Mouse (Mus musculus): ENCODE data around the gene Kif2c. TPM values are rescaled to one million over a fixed set of nuclear protein-coding genes. Genes with fewer than 3 reads are reported as not detected.

Kif2c gene
- polyA plus RNA-seq, 1 experiment, result 2.5 TPM

DNA sequence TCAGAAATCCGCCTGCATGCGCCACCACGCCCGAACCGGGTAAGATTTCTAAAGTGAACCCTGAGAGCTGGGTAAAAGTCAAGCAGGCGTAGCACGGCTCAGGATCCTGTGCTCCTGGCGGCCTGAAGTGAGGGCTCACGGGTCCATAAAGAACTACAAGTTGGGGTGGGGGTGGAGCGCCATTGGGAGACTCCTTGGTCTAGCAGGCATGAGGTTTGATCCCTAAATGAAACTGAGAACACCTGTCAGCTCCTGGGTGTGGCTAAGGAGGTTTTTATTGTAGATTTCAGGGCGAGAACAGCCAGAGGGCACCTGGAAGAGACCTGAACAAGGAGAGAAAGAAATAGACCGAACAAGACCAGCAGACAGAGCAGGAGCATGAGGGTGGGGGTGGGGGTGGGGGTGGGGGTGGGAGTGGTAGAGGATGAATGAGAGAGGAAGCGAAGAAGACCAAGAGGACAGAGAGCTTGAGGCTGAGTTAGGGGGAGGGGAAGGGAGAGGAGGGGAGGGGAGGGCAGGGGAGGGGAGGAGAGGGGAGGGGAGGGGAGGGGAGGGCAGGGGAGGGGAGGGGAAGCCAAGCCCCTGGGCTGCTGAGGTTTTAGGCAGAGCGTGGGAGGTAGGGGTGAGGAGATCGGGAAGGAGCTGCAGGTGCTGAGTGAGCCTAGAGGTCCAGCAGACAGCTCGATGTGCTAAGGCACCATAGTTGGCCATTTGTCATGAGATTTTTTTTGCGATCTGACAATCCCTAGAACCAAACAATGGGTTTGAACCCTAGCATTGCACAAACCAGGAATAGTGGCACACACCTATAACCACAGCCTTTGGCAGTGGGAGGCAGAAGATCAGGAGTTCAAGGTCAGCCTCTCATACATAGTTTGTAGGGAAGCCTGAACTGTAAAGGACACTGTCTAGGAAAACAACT is 43.9 kb downstream of the Kif2c start:
- 76% methylated on average over 16 of the region's 17 CpGs for WGBS
- no peaks in the 10 kb centered on the region for H3K27me3 ChIP-seq (ENCODE audit: control insufficient read depth, insufficient read depth, low read length)
- no peak for DNase-seq (ENCODE audit: low read depth in 1 of 2, low spot score in 2 of 2)
- H3K4me3 ChIP-seq (ENCODE audit: extremely low read depth, insufficient read depth, insufficient read length), result no peak overlapping the region
- H3K4me1 ChIP-seq (ENCODE audit: control insufficient read depth, insufficient read depth, insufficient read length), result no peaks in the 10 kb centered on the region; the same call in 1 of the 2 replicates
- TF ChIP-seq POLR2A (IDR thresholded peaks at IDR 0.05; ENCODE audit: low read depth, low read length), result no peak
- TF ChIP-seq CTCF (IDR thresholded peaks at IDR 0.05; ENCODE audit: extremely low read depth, insufficient read depth, insufficient read length, insufficient replicate concordance), result no peak
- no peaks in the 10 kb centered on the region for H3K36me3 ChIP-seq (ENCODE audit: control insufficient read depth, insufficient read depth, low read length)
- H3K27ac ChIP-seq (ENCODE audit: insufficient read depth, low read length), result no peak overlapping the region

DNA sequence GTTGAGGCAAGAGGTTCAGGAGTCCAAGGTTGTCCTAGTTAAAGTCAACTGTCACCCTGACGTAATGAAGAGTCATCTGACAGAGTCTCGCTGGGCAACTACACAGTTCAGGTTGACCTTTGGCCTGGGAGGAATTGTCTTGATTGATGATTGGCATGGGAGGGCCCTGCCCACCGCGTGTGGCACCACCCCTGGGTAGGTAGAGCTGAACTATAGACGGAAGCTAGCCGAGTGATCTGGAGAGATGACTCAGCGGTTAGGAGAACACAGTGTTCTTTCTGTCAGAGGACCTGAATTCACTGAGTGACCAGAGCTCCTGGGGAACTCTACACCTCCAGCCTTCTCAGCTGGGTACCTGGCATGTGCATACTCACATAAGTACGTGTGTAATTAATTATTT is 46.4 kb downstream of the Kif2c start:
- whole genome bisulfite sequencing, result 50% methylated on average over 8 of the region's 8 CpGs
- TF ChIP-seq CTCF (IDR thresholded peaks at IDR 0.05; ENCODE audit: extremely low read depth, insufficient read depth, insufficient read length, insufficient replicate concordance) (no peak), POLR2A (IDR thresholded peaks at IDR 0.05; ENCODE audit: low read depth, low read length) (no peak)
- H3K4me1 ChIP-seq (ENCODE audit: control insufficient read depth, insufficient read depth, insufficient read length), result peaks cover 9% of the 10 kb centered on the region; the same call in 1 of the 2 replicates
- no peaks in the 10 kb centered on the region for H3K27me3 ChIP-seq (ENCODE audit: control insufficient read depth, insufficient read depth, low read length)
- no peak for DNase-seq (ENCODE audit: low read depth in 1 of 2, low spot score in 2 of 2)
- no peak overlapping the region for H3K4me3 ChIP-seq (ENCODE audit: extremely low read depth, insufficient read depth, insufficient read length)
- peaks cover 3% of the 10 kb centered on the region; the same call in 1 of the 2 replicates for H3K36me3 ChIP-seq (ENCODE audit: control insufficient read depth, insufficient read depth, low read length)
- H3K27ac ChIP-seq (ENCODE audit: insufficient read depth, low read length), result no peak overlapping the region

DNA sequence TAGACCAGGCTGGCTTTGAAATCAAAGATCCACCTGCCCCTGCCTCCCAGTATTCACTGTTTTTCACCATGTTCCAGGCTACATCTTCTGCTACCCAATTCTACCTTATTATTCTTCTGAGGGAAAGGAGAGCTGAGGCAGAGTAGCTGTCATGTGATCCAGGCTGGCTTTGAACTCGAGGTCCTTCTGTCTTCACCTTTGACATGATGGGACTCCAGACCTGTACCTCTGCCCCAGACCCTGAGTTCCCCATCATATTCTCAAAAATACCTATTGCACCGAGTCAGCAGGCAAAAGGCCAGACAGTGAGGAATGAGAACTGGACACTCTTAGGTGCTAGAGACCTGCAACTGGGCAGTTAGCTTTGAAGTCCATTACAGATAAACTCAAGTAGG is 47.8 kb downstream of the Kif2c start:
- no peak overlapping the region for H3K27ac ChIP-seq (ENCODE audit: insufficient read depth, low read length)
- H3K27me3 ChIP-seq (ENCODE audit: control insufficient read depth, insufficient read depth, low read length), result no peaks in the 10 kb centered on the region
- H3K36me3 ChIP-seq (ENCODE audit: control insufficient read depth, insufficient read depth, low read length), result peaks cover 4% of the 10 kb centered on the region; the same call in 1 of the 2 replicates
- H3K4me3 ChIP-seq (ENCODE audit: extremely low read depth, insufficient read depth, insufficient read length), result no peak overlapping the region
- WGBS, result 39% methylated on average over 2 of the region's 2 CpGs
- peaks cover 9% of the 10 kb centered on the region; the same call in 1 of the 2 replicates for H3K4me1 ChIP-seq (ENCODE audit: control insufficient read depth, insufficient read depth, insufficient read length)
- no peak for DNase-seq (ENCODE audit: low read depth in 1 of 2, low spot score in 2 of 2)
- TF ChIP-seq CTCF (IDR thresholded peaks at IDR 0.05; ENCODE audit: extremely low read depth, insufficient read depth, insufficient read length, insufficient replicate concordance) (no peak), POLR2A (IDR thresholded peaks at IDR 0.05; ENCODE audit: low read depth, low read length) (no peak)

DNA sequence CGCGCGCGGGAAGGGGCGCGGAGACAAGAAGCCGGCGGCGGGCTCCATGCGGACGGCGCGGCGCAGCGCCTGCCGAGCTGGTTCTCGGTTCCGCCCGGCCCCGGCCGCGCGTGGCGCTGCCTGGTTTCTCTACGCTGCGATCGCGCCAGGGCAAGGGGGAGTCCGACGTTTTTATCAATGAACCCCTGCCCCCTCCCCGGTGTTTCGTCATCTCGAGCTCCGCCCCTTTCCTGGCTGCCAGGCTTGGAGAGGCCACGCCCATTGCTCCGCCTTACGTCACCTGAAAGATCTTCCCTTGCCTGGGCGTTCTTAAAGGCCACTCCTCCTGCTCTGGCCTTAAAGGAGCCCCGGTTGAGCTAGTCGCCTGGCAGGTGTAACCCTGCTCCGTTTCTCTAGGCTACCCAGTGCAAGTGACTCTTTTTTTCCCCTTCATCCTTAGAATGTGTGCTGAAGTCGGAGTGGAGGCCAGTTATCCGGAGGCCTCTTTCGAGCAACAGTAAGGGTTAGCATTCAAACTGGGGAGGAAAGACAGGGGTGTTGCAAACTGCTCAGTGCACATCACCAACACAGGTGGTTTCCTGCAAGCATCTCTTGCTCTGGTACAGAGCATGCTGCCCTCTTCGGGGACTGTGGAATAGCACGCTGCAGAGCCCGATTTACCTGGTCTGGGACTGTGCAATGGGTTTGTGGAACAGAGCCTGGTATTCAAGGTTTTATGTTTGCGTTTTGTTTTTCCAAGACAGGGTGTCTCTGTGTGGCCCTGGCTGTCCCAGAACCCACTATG is 48.4 kb downstream of the Kif2c start, which contains the start of gene Plk3:
Plk3 (minus strand) TSS at position 147 of the 784 bp plus-strand sequence.
- H3K27me3 ChIP-seq (ENCODE audit: control insufficient read depth, insufficient read depth, low read length), result no peaks in the 10 kb centered on the region
- DNase-seq (ENCODE audit: low read depth in 1 of 2, low spot score in 2 of 2), result peak; percentile 94 to 98
- peaks cover 4% of the 10 kb centered on the region; the same call in 1 of the 2 replicates for H3K36me3 ChIP-seq (ENCODE audit: control insufficient read depth, insufficient read depth, low read length)
- WGBS, result 3% methylated on average over 48 of the region's 48 CpGs
- peaks cover 9% of the 10 kb centered on the region; the same call in 1 of the 2 replicates for H3K4me1 ChIP-seq (ENCODE audit: control insufficient read depth, insufficient read depth, insufficient read length)
- peak within 1 kb of the TSS; percentile 52 for H3K27ac ChIP-seq (ENCODE audit: insufficient read depth, low read length)
- TF ChIP-seq POLR2A (IDR thresholded peaks at IDR 0.05; ENCODE audit: low read depth, low read length) (peak; percentile 79), CTCF (IDR thresholded peaks at IDR 0.05; ENCODE audit: extremely low read depth, insufficient read depth, insufficient read length, insufficient replicate concordance) (peak; percentile 18; the same call in 1 of the 2 replicates)
- peak within 1 kb of the TSS; percentile 66 for H3K4me3 ChIP-seq (ENCODE audit: extremely low read depth, insufficient read depth, insufficient read length)

DNA sequence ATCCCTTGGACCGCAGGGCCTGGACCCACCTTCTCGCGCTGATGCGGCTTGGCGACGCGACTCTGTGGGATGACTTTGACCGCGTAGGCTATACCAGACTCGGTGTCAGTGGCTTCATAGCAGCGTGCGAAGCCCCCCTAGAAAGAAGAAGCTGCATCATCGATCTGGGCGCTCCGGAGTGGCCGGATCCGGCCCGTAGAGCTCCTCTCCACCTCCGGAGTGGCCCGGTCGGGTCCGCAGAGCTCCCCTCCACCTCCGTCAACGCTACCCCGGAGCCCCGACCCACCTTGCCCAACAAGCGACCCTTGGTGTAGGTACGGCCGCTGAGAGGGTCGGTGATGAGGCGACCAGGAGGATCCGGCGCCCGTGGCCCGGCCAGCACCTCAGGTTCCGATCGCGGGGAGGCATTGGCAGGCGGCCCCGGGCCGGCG is 49.1 kb downstream of the Kif2c start:
- Histone ChIP-seq H3K4me3 (ENCODE audit: extremely low read depth, insufficient read depth, insufficient read length) (peak overlapping the region; percentile 66), H3K27ac (ENCODE audit: insufficient read depth, low read length) (peak overlapping the region; percentile 39; the same call in 1 of the 2 replicates), H3K4me1 (ENCODE audit: control insufficient read depth, insufficient read depth, insufficient read length) (peaks cover 9% of the 10 kb centered on the region; the same call in 1 of the 2 replicates), H3K27me3 (ENCODE audit: control insufficient read depth, insufficient read depth, low read length) (no peaks in the 10 kb centered on the region), H3K36me3 (ENCODE audit: control insufficient read depth, insufficient read depth, low read length) (peaks cover 7% of the 10 kb centered on the region; the same call in 1 of the 2 replicates)
- TF ChIP-seq POLR2A (IDR thresholded peaks at IDR 0.05; ENCODE audit: low read depth, low read length) (no peak), CTCF (IDR thresholded peaks at IDR 0.05; ENCODE audit: extremely low read depth, insufficient read depth, insufficient read length, insufficient replicate concordance) (no peak)
- WGBS, result under 1% methylated on average over 42 of the region's 42 CpGs
- no peak for DNase-seq (ENCODE audit: low read depth in 1 of 2, low spot score in 2 of 2)

DNA sequence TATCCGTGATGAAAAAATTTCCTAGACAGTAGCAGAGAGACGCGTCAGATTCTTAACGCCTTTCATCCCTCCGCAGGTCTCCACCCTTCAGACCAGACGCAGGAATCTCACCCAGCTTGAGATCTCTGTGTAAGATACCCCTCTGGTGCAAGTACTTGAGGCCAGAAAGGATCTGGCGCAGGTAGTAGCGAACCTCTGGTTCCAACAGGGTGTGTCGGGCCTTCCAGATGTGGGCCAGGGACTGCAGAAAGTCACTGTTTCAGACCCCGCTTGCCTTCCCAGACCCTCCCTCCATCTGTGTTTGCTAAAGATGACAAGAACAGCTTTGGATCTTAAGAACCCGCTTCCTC is 49.7 kb downstream of the Kif2c start:
- 78% methylated on average over 11 of the region's 11 CpGs for WGBS
- DNase-seq (ENCODE audit: low read depth in 1 of 2, low spot score in 2 of 2), result no peak
- H3K36me3 ChIP-seq (ENCODE audit: control insufficient read depth, insufficient read depth, low read length), result peaks cover 7% of the 10 kb centered on the region; the same call in 1 of the 2 replicates
- no peaks in the 10 kb centered on the region for H3K27me3 ChIP-seq (ENCODE audit: control insufficient read depth, insufficient read depth, low read length)
- H3K4me1 ChIP-seq (ENCODE audit: control insufficient read depth, insufficient read depth, insufficient read length), result peaks cover 9% of the 10 kb centered on the region; the same call in 1 of the 2 replicates
- H3K4me3 ChIP-seq (ENCODE audit: extremely low read depth, insufficient read depth, insufficient read length), result no peak overlapping the region; the same call in 1 of the 2 replicates
- H3K27ac ChIP-seq (ENCODE audit: insufficient read depth, low read length), result no peak overlapping the region
- TF ChIP-seq CTCF (IDR thresholded peaks at IDR 0.05; ENCODE audit: extremely low read depth, insufficient read depth, insufficient read length, insufficient replicate concordance), result no peak
- TF ChIP-seq POLR2A (IDR thresholded peaks at IDR 0.05; ENCODE audit: low read depth, low read length), result no peak
